Mouse (Mus musculus) lung, embryonic 14.5 days (tissue): ENCODE results near the gene Dgkz. TPM values are rescaled to one million over a fixed set of nuclear protein-coding genes. Genes with fewer than 3 reads are reported as not detected.

ENCODE experiments used
- ATAC-seq: fragments of 200-750 bp; cut with Nextera tagmentation; 2 replicates; pipeline ENCODE4 v1.8.0; 2017; ENCODE audit warnings: mild to moderate bottlenecking, moderate TSS enrichment, moderate library complexity; ENCODE audit not compliant: insufficient read depth
- DNase-seq: peaks from one replicate; pipeline ENCODE4 v3.0.0-alpha.2; 2015
- H3K27ac ChIP-seq: fragments of 300-500 bp; sonication (generic); 2 replicates; pipeline ENCODE4 v1.5.1; 2014; ENCODE audit warnings: low read depth, mild to moderate bottlenecking, moderate library complexity
- H3K27me3 ChIP-seq: fragments of 300-500 bp; sonication (generic); 2 replicates; pipeline ENCODE4 v1.6.1; 2014; ENCODE audit warnings: low read length, control low read depth; ENCODE audit not compliant: insufficient read depth
- H3K36me3 ChIP-seq: fragments of 300-500 bp; sonication (generic); 2 replicates; pipeline ENCODE4 v1.6.1; 2014; ENCODE audit warnings: control low read depth; ENCODE audit not compliant: insufficient read depth
- H3K4me1 ChIP-seq: fragments of 300-500 bp; sonication (generic); 2 replicates; pipeline ENCODE4 v1.6.1; 2014; ENCODE audit warnings: antibody characterized with exemption, control low read depth; ENCODE audit not compliant: insufficient read depth
- H3K4me2 ChIP-seq: fragments of 300-500 bp; sonication (generic); 2 replicates; pipeline ENCODE4 v1.6.1; 2014; ENCODE audit warnings: mild to moderate bottlenecking
- H3K4me3 ChIP-seq: fragments of 300-500 bp; sonication (generic); 2 replicates; pipeline ENCODE4 v1.5.1; 2014; ENCODE audit warnings: low read depth, low read length
- H3K9ac ChIP-seq: fragments of 300-500 bp; sonication (generic); 2 replicates; pipeline ENCODE4 v1.6.1; 2014
- H3K9me3 ChIP-seq: fragments of 300-500 bp; sonication (generic); 2 replicates; pipeline ENCODE4 v1.6.1; 2016; ENCODE audit warnings: low read depth, low read length, control low read depth
- CTCF ChIP-seq: IDR thresholded peaks from 2 replicates; pipeline ENCODE4 v1.5.1; 2016; ENCODE audit warnings: antibody characterized with exemption, low read depth
- WGBS: fragments of 180-500 bp; shearing (Covaris S2); extraction: QIAGEN DNeasy Blood & Tissue Kit; methylation state at CpG from one replicate; pipeline ENCODE4 v1.1.7; 2014; 5-methylcytosine and 5-hydroxymethylcytosine counted together
- polyA plus RNA-seq: library from polyadenylated mRNA; unstranded; fragments of >200 nt; fragmentation: Nextera tagmentation; extraction: Ambion mirVana; gene quantifications from 2 replicates; pipeline ENCODE4 v1.2.1, GENCODE M21; 2014

Gene Dgkz
- polyA plus RNA-seq, 1 experiment from 2014 or later = 63.9 TPM

DNA sequence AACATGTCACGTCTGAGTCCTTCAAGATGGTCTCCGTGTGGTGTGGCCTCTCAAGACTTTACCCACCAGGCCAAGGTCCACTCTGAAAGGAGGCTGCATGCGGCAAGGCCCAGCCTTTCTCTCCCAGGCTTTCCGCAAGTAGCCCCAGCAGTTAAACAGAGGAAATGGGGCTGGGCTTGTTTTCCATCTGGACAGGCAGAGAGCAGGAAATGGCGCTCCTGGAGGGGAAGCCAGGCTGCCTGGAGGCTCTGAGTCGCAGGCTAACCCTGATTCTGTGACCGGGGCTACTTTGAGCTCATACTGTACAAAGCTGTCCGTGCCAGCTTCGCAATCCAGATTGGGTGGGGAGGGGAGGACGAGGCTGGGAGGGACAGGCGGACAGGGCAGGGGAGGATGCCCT, 7.7 kb downstream of the Dgkz start:
- 42% methylated on average over 11 of the region's 11 CpGs for WGBS
- Histone ChIP-seq H3K36me3 (no peaks in the 10 kb centered on the region), H3K4me3 (no peak overlapping the region), H3K9ac (peak overlapping the region; percentile 32), H3K27ac (peak overlapping the region; percentile 82), H3K4me2 (no peak overlapping the region), H3K4me1 (peaks cover 15% of the 10 kb centered on the region), H3K9me3 (no peaks in the 10 kb centered on the region), H3K27me3 (no peaks in the 10 kb centered on the region)
- TF ChIP-seq CTCF = no peak
- DNase-seq (peak; percentile 71), ATAC-seq (no peak)

DNA sequence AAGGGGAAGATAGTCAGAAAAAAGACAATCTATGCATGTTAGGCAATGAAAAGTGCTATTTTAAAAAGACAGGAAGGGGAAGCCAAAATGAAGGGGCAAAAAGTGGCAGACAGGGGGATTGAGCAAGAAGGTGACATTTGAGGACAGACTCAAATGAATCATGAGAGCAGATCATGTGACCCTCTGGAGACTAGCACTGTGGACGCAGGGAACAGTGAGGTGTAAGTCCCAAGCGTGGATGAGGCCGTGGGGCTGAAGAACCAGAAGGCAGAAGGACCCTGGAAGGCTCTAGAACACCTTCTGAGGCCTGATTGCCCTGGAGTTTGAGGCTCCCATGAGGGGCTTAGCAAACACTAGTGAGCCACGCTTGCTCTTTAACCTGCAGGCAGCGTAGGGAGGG, 9.3 kb downstream of the Dgkz start:
- H3K9me3 ChIP-seq = no peaks in the 10 kb centered on the region
- WGBS = 77% methylated on average over 5 of the region's 5 CpGs
- no peaks in the 10 kb centered on the region for H3K36me3 ChIP-seq
- ATAC-seq (no peak), DNase-seq (no peak)
- no peaks in the 10 kb centered on the region for H3K27me3 ChIP-seq
- H3K4me2 ChIP-seq = no peak overlapping the region
- H3K4me3 ChIP-seq = no peak overlapping the region
- peaks cover 15% of the 10 kb centered on the region for H3K4me1 ChIP-seq
- no peak for TF ChIP-seq CTCF
- no peak overlapping the region for H3K9ac ChIP-seq
- no peak overlapping the region for H3K27ac ChIP-seq

DNA sequence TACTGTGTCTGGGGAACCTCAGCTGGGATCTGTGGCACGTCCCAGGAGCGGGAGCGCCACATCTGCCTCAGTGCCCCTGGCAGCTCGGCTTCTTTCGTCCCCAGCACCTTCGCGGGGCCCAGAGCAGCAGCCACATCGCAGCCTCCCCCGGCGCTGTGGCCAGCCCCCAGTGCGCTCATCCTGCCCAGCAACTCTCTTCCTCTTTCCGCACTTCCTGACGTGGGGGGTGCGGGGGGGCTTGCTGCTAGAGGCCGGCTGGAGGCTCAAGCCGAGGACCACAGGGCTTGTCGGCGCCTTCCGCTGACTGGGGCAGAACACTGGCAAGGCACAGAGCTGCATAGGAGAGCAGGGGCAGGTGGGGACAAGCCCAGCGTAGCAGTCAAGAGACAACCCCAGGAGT, 10.2 kb downstream of the Dgkz start:
- Histone ChIP-seq H3K36me3 (no peaks in the 10 kb centered on the region), H3K27me3 (no peaks in the 10 kb centered on the region), H3K27ac (peak overlapping the region; percentile 51; the same call in 1 of the 2 replicates), H3K9ac (peak overlapping the region; percentile 48), H3K4me2 (peak overlapping the region; percentile 95), H3K4me1 (peaks cover 9% of the 10 kb centered on the region), H3K4me3 (peak overlapping the region; percentile 87), H3K9me3 (no peaks in the 10 kb centered on the region)
- DNase-seq (peak; percentile 73), ATAC-seq (peak; percentile 6; the same call in 1 of the 2 replicates)
- TF ChIP-seq CTCF = no peak
- 10% methylated on average over 20 of the region's 20 CpGs for WGBS

DNA sequence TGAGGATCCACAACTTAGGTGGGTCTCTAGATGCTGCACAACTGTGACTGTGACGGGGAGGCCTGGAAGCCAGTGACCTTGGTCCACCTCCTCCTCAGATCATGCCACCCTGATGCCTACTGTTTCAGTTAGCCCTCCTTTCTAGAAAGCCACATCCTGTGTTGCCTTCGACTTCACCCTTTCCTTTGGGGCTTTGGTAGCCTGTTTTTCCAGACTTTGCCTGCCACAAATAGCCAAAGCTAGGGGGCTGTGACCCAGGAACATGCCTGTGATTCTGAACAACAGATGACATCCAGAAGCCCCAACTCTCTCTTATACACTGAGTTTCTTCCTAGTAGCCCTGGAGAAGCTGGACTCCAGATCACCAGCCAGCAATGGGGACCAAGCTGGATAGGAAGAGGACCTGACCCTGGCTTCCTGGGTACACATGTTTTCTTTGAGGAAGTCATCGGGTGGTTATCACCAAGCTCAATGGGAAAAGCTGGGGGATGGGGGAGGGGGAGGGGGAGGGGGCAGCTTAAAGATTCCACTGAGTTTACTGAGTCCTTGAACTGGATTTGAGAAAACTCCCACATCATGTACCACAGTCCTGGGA, 11.0 kb downstream of the Dgkz start:
- Histone ChIP-seq H3K27ac (peak overlapping the region; percentile 51), H3K9ac (peak overlapping the region; percentile 48; the same call in 1 of the 2 replicates)

DNA sequence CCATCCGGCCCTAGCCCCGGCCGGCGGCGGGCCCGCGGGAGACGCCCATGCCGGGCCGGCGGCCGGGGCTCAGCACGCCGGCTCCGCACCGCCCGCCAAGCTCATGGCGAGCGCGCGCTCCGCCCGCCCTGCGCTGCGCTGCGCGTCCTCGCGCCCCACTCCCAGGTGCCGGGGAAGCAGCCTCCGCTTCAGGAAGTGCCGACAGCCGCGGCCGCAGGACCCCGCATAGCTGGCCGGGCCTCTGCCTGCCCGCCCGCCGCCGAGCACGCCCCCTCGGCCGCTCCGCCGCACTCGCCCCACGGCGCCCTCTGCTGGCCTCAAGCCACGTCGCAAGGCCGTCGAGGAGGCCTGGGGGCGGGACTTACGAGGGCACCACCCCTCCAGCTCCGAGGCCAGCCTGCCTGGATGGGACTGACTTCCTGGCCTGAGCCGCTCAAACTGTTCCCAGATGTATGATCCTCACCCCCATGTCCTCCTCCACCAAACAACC, 12.2 kb downstream of the Dgkz start:
- Histone ChIP-seq H3K27me3 (no peaks in the 10 kb centered on the region), H3K4me1 (peaks cover 9% of the 10 kb centered on the region), H3K27ac (peak overlapping the region; percentile 73), H3K9me3 (no peaks in the 10 kb centered on the region), H3K9ac (peak overlapping the region; percentile 85), H3K4me2 (peak overlapping the region; percentile 95), H3K36me3 (0 out of 2 replicates have a peak, but pooled peaks cover 8% of the 10 kb centered on the region), H3K4me3 (peak overlapping the region; percentile 87)
- DNase-seq (peak; percentile 97), ATAC-seq (peak; percentile 94)
- WGBS = 1% methylated on average over 55 of the region's 57 CpGs
- TF ChIP-seq CTCF = peak; percentile 75

More for the DNA sequence above, 11.0 kb downstream of the Dgkz start:
- DNase-seq (no peak), ATAC-seq (no peak)
- TF ChIP-seq CTCF = no peak
- no peaks in the 10 kb centered on the region for H3K9me3 ChIP-seq
- no peaks in the 10 kb centered on the region for H3K27me3 ChIP-seq
- peak overlapping the region; percentile 87 for H3K4me3 ChIP-seq
- peaks cover 9% of the 10 kb centered on the region for H3K4me1 ChIP-seq
- H3K36me3 ChIP-seq = 0 out of 2 replicates have a peak, but pooled peaks cover 3% of the 10 kb centered on the region
- 54% methylated on average over 3 of the region's 3 CpGs for WGBS
- H3K4me2 ChIP-seq = peak overlapping the region; percentile 95

DNA sequence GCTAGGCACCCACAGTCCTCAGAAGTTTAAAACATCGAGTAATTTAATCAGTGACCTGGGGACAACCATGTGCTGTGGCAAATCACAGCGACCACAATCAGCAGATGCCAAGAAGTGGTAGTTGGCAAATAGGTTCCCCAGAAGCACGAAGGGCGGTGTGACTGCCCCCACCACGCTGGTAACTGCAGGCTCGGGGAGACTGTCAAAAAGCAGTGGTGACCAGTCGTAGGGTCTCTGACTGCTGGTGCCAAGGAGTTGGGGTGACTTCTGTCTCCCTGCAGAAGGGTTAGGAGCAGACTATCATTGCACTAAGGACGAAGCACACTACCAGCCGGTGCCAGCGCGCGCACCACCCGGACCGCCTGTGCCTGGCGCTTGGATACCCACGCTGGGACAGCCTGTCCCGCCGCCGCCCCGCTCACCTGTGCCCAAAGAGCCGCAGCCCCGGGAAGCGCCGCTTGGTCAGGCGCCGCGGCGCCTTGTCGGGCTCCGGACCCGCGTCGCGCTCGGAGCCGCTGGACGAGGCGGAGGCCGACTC, 12.7 kb downstream of the Dgkz start:
- no peak for TF ChIP-seq CTCF
- Histone ChIP-seq H3K4me3 (peak overlapping the region; percentile 87), H3K36me3 (0 out of 2 replicates have a peak, but pooled peaks cover 8% of the 10 kb centered on the region), H3K27ac (peak overlapping the region; percentile 73), H3K27me3 (no peaks in the 10 kb centered on the region), H3K9ac (peak overlapping the region; percentile 85), H3K4me1 (peaks cover 11% of the 10 kb centered on the region), H3K4me2 (peak overlapping the region; percentile 95), H3K9me3 (no peaks in the 10 kb centered on the region)
- ATAC-seq = peak; percentile 31; the same call in 1 of the 2 replicates
- under 1% methylated on average over 39 of the region's 39 CpGs for WGBS
- DNase-seq = peak; percentile 38

DNA sequence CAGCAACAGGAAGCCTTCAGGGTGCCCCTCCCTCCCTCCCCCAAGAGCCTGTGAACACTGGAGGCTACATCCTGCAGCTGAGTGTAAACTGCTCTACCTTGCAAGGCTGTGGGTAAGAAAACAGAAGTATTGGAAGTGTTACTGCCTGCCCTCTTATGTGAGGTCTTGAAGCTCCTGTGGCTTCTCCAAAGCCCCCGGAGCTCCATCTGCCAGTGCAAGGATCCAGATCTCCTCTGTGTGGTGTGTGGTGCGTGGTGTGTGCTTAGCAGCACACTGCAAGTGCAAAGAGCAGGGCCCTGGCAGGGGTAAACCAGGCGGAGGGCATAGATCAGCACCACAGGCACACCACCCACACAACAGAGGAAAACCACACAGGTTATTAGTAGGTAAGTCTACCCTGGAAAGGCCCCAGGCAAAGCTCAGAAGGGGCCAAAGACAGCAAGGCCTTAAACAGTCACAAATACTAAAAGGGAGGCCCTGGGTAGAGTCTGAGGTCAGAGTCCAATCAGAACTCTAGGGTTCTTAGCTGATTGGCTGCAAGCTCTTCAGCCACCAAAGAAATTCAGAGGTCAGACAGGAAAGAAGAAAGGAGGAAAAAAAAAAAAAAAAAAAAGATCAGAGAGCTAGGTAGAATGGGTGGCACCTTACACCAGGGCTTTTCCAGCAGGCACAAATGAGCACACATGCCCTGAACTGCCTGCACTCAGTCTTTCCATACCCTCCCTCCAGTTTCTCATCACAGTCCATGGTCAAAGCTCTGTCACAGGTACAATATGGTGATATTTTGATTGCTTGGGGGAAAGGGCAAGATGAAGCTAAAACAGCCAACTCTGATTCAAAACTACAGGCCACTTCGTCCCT, 13.5 kb downstream of the Dgkz start:
- no peak for TF ChIP-seq CTCF
- Histone ChIP-seq H3K27me3 (no peaks in the 10 kb centered on the region), H3K9ac (peak overlapping the region; percentile 85), H3K4me1 (peaks cover 18% of the 10 kb centered on the region), H3K9me3 (no peaks in the 10 kb centered on the region), H3K36me3 (0 out of 2 replicates have a peak, but pooled peaks cover 8% of the 10 kb centered on the region), H3K27ac (0 out of 2 replicates have a peak overlapping the region, but pooled peaks have one; percentile 73), H3K4me3 (peak overlapping the region; percentile 87), H3K4me2 (peak overlapping the region; percentile 95)
- 48% methylated on average over 4 of the region's 4 CpGs for WGBS
- DNase-seq (no peak), ATAC-seq (no peak)
